Mouse (Mus musculus): ENCODE measurements around the gene Zfp503. TPM values are rescaled to one million over a fixed set of nuclear protein-coding genes. Genes with fewer than 3 reads are reported as not detected.
A peak's percentile ranks its signal among the peaks of the same experiment; 100 is the strongest.

Zfp503 gene
- polyA plus RNA-seq, 2 experiments: 15.3 to 45.1 TPM

DNA sequence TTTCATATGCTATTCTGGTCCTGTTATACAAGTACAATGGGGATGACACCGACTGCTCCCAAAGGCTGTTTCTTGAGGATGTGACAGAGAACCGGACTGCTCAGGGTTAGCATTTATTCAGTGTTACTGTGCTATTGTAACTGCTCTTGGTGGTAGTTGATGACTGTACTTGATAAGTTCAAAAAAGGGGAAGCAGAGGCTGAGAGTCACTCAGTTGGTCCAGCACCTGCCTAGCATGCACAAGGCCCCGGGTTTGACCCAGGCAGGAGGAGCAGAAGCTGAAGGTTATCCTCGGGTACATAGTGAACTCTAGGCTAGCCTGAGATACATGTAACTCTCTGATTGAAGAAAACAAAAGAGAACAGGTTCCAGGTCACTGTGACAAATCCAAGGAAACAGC, 34.1 kb upstream of the Zfp503 start:
- Histone ChIP-seq H3K4me2 (replicated peaks; ENCODE audit: low read depth, low read length, severe bottlenecking) (no peak overlapping the region), H3K27me3 (ENCODE audit: control insufficient read depth, insufficient read depth, low read length) (no peaks in the 10 kb centered on the region), H3K4me3 (replicated peaks; ENCODE audit: low read length) (no peak overlapping the region), H3K9ac (ENCODE audit: low read depth, low read length, severe bottlenecking) (no peak overlapping the region), H3K36me3 (ENCODE audit: control insufficient read depth, insufficient read depth, low read length) (no peaks in the 10 kb centered on the region), H3K4me1 (ENCODE audit: control insufficient read depth, insufficient read depth, low read length) (peaks cover 7% of the 10 kb centered on the region; the same call in 1 of the 2 replicates), H3K9me3 (ENCODE audit: control insufficient read depth, low read length) (no peaks in the 10 kb centered on the region), H3K27ac (replicated peaks; ENCODE audit: low read depth, low read length) (no peak overlapping the region)
- DNase-seq (ENCODE audit: low spot score) (no peak), ATAC-seq (ENCODE audit: low FRiP score, low read depth) (no peak)
- WGBS: 84% methylated on average over 4 of the region's 4 CpGs
- TF ChIP-seq POLR2A (IDR thresholded peaks at IDR 0.05; ENCODE audit: borderline replicate concordance, extremely low read depth, insufficient read depth, insufficient read length): no peak

DNA sequence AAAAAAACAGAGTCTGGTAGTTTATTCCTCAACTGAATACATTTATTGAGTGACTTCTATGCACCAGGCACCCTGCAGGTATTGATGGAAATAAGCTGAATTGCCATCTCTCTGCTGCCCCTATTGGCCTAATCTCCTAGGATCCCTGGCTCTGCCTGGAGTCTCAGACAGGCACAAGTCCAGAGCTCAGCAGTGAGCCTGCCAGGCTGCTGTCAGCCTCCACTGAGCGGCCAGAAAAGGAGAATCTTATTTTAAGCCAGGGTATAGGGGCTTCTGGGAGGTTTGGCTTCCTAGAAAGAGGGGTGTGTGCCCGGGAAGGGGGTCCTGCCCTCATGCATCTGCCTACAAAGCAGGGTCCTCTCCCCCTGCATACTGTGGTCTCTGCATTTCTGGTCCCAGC, 31.5 kb upstream of the Zfp503 start:
- no peaks in the 10 kb centered on the region; the same call in 1 of the 2 replicates for H3K27me3 ChIP-seq (ENCODE audit: control insufficient read depth, insufficient read depth, low read length)
- no peak for TF ChIP-seq POLR2A (IDR thresholded peaks at IDR 0.05; ENCODE audit: borderline replicate concordance, extremely low read depth, insufficient read depth, insufficient read length)
- DNase-seq (ENCODE audit: low spot score): no peak
- ATAC-seq (ENCODE audit: low FRiP score, low read depth): no peak
- H3K9ac ChIP-seq (ENCODE audit: low read depth, low read length, severe bottlenecking): no peak overlapping the region
- H3K9me3 ChIP-seq (ENCODE audit: control insufficient read depth, low read length): no peaks in the 10 kb centered on the region
- WGBS: 25% methylated on average over 2 of the region's 2 CpGs
- H3K27ac ChIP-seq (replicated peaks; ENCODE audit: low read depth, low read length): no peak overlapping the region
- no peaks in the 10 kb centered on the region for H3K36me3 ChIP-seq (ENCODE audit: control insufficient read depth, insufficient read depth, low read length)
- no peak overlapping the region for H3K4me2 ChIP-seq (replicated peaks; ENCODE audit: low read depth, low read length, severe bottlenecking)
- no peak overlapping the region for H3K4me3 ChIP-seq (replicated peaks; ENCODE audit: low read length)
- peaks cover 7% of the 10 kb centered on the region; the same call in 1 of the 2 replicates for H3K4me1 ChIP-seq (ENCODE audit: control insufficient read depth, insufficient read depth, low read length)

GRCm38 (mm10) chr14:22019949-22020845, 30.8 kb upstream of the Zfp503 start:
- H3K27me3 ChIP-seq (ENCODE audit: control insufficient read depth, insufficient read depth, low read length): no peaks in the 10 kb centered on the region; the same call in 1 of the 2 replicates

DNA sequence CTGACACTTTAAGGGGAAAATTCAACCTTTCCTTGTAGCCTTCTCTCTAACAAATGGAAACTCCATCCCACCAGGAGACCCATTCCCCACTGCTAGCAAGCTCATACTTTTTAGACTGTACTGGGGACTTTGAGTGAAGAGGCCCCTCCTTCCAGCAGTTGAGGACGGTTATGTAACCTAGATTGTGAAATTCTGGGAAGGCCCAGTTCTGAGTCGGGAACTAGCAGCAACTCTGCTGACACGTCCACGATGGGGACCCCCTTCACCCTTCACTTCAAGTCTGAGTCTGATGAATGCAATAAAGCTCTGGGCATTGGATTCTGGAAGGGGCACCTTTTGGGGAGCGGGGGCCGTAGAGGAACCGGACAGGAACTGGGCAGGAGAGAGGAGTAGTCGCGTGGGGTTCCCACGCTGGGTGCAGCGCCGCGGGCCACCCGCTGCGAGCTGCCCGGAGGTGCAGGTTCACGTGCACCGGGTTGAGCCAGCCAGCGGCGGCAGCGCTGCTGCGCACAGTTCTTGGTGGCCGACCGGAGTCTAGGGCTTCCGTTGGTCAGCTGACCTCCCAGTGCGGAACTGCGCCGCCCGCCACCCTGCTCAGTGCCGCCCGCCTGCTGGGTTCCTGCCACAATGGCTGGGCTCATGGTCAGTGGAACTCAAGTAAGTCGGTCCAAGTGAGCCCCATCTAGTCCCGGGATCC, 30.0 kb upstream of the Zfp503 start, which contains the start of gene Lrmda:
TSS of gene Lrmda (plus strand) at position 461 of the 697 bp plus-strand sequence.
- no peaks in the 10 kb centered on the region; the same call in 1 of the 2 replicates for H3K27me3 ChIP-seq (ENCODE audit: control insufficient read depth, insufficient read depth, low read length)

More at GRCm38 (mm10) chr14:22019949-22020845, 30.8 kb upstream of the Zfp503 start:
- DNase-seq (ENCODE audit: low spot score): no peak
- Histone ChIP-seq H3K36me3 (ENCODE audit: control insufficient read depth, insufficient read depth, low read length) (no peaks in the 10 kb centered on the region), H3K4me1 (ENCODE audit: control insufficient read depth, insufficient read depth, low read length) (peaks cover 7% of the 10 kb centered on the region; the same call in 1 of the 2 replicates), H3K9ac (ENCODE audit: low read depth, low read length, severe bottlenecking) (peak overlapping the region; percentile 56), H3K9me3 (ENCODE audit: control insufficient read depth, low read length) (no peaks in the 10 kb centered on the region), H3K27ac (replicated peaks; ENCODE audit: low read depth, low read length) (no peak overlapping the region), H3K4me3 (replicated peaks; ENCODE audit: low read length) (peak overlapping the region; percentile 32), H3K4me2 (replicated peaks; ENCODE audit: low read depth, low read length, severe bottlenecking) (peak overlapping the region; percentile 89)
- no peak for ATAC-seq (ENCODE audit: low FRiP score, low read depth)
- no peak for TF ChIP-seq POLR2A (IDR thresholded peaks at IDR 0.05; ENCODE audit: borderline replicate concordance, extremely low read depth, insufficient read depth, insufficient read length)
- WGBS: 44% methylated on average over 12 of the region's 12 CpGs

GRCm38 (mm10) chr14:22017011-22017410, 27.6 kb upstream of the Zfp503 start:
- TF ChIP-seq POLR2A (IDR thresholded peaks at IDR 0.05; ENCODE audit: borderline replicate concordance, extremely low read depth, insufficient read depth, insufficient read length): no peak
- Histone ChIP-seq H3K36me3 (ENCODE audit: control insufficient read depth, insufficient read depth, low read length) (no peaks in the 10 kb centered on the region), H3K4me3 (replicated peaks; ENCODE audit: low read length) (no peak overlapping the region), H3K9me3 (ENCODE audit: control insufficient read depth, low read length) (no peaks in the 10 kb centered on the region), H3K4me1 (ENCODE audit: control insufficient read depth, insufficient read depth, low read length) (peaks cover 7% of the 10 kb centered on the region; the same call in 1 of the 2 replicates), H3K9ac (ENCODE audit: low read depth, low read length, severe bottlenecking) (no peak overlapping the region), H3K4me2 (replicated peaks; ENCODE audit: low read depth, low read length, severe bottlenecking) (no peak overlapping the region), H3K27me3 (ENCODE audit: control insufficient read depth, insufficient read depth, low read length) (no peaks in the 10 kb centered on the region; the same call in 1 of the 2 replicates), H3K27ac (replicated peaks; ENCODE audit: low read depth, low read length) (no peak overlapping the region)
- DNase-seq (ENCODE audit: low spot score) (no peak), ATAC-seq (ENCODE audit: low FRiP score, low read depth) (no peak)
- WGBS: 63% methylated on average over 5 of the region's 5 CpGs

More for the DNA sequence above, 30.0 kb upstream of the Zfp503 start, which contains the start of gene Lrmda:
- ATAC-seq (ENCODE audit: low FRiP score, low read depth) (peak; percentile 57; the same call in 1 of the 2 replicates), DNase-seq (ENCODE audit: low spot score) (peak; percentile 26)
- Histone ChIP-seq H3K4me2 (replicated peaks; ENCODE audit: low read depth, low read length, severe bottlenecking) (peak within 1 kb of the TSS; percentile 89), H3K4me1 (ENCODE audit: control insufficient read depth, insufficient read depth, low read length) (peaks cover 7% of the 10 kb centered on the region; the same call in 1 of the 2 replicates), H3K9ac (ENCODE audit: low read depth, low read length, severe bottlenecking) (peak within 1 kb of the TSS; percentile 56), H3K4me3 (replicated peaks; ENCODE audit: low read length) (peak within 1 kb of the TSS; percentile 32), H3K27ac (replicated peaks; ENCODE audit: low read depth, low read length) (no peak within 1 kb of the TSS), H3K9me3 (ENCODE audit: control insufficient read depth, low read length) (no peaks in the 10 kb centered on the region), H3K36me3 (ENCODE audit: control insufficient read depth, insufficient read depth, low read length) (no peaks in the 10 kb centered on the region)
- 5% methylated on average over 31 of the region's 33 CpGs for WGBS
- no peak for TF ChIP-seq POLR2A (IDR thresholded peaks at IDR 0.05; ENCODE audit: borderline replicate concordance, extremely low read depth, insufficient read depth, insufficient read length)
